Mouse (Mus musculus): ENCODE results near the gene Tnni2. TPM values are rescaled to one million over a fixed set of nuclear protein-coding genes. Genes with fewer than 3 reads are reported as not detected.

Gene Tnni2
- polyA plus RNA-seq, 1 experiment, result 51.8 TPM

GRCm38 (mm10) chr7:142457227-142457811 is 15.7 kb downstream of the Tnni2 start:
- WGBS, result 16% methylated on average over 3 of the region's 3 CpGs
- peak overlapping the region; percentile 19; the same call in 1 of the 2 replicates for H3K27ac ChIP-seq (ENCODE audit: control insufficient read depth, insufficient read depth, low read depth, low read length, poor library complexity)
- no peak overlapping the region for H3K4me3 ChIP-seq (replicated peaks; ENCODE audit: control insufficient read depth, low read depth, low read length)
- TF ChIP-seq CTCF (IDR thresholded peaks at IDR 0.05; ENCODE audit: control insufficient read depth, insufficient read depth, low read length) (no peak), POLR2A (IDR thresholded peaks at IDR 0.05; ENCODE audit: borderline replicate concordance, control insufficient read depth, low read depth, low read length) (no peak)
- peaks cover 10% of the 10 kb centered on the region for H3K4me1 ChIP-seq (ENCODE audit: control insufficient read depth, insufficient read depth, low read length)

- Histone ChIP-seq H3K4me3 (replicated peaks; ENCODE audit: control insufficient read depth, low read depth, low read length) (no peak overlapping the region), H3K27ac (ENCODE audit: control insufficient read depth, insufficient read depth, low read depth, low read length, poor library complexity) (peak overlapping the region; percentile 19; the same call in 1 of the 2 replicates), H3K4me1 (ENCODE audit: control insufficient read depth, insufficient read depth, low read length) (peaks cover 13% of the 10 kb centered on the region)
- WGBS, result 26% methylated on average over 2 of the region's 2 CpGs
- TF ChIP-seq POLR2A (IDR thresholded peaks at IDR 0.05; ENCODE audit: borderline replicate concordance, control insufficient read depth, low read depth, low read length) (no peak), CTCF (IDR thresholded peaks at IDR 0.05; ENCODE audit: control insufficient read depth, insufficient read depth, low read length) (no peak)
These were observed 16.4 kb downstream of the Tnni2 start for GRCm38 (mm10) chr7:142458026-142458425.

DNA sequence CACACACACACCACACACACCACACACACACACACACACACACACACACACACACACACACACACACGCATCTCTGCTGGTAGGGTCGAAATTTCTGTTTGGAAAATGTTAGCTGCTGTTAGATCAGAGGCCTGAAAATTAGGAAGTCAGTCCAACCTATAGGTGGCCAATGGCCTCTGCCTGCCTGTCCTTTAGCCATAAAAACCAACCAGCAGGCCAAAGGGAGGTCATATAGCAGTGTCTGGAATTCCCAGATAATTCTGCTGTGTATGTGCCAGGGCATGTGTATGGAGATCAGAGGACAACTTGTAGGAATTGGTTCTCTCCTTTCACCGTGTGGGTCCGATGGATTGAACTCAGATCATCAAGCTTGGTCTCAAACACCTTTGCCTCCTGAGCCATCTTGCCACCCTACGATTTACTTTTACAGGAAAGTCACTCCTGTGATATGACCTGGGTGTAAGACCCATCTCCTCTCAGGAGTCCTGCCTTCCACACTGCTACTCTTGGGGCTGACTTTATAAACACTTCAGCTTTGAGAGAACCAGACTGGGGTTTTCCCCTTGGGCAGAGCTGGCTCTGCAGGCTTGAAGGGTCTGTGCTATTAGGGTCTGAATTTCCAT is 17.2 kb downstream of the Tnni2 start:
- WGBS, result 73% methylated on average over 5 of the region's 5 CpGs
- Histone ChIP-seq H3K4me3 (replicated peaks; ENCODE audit: control insufficient read depth, low read depth, low read length) (no peak overlapping the region), H3K4me1 (ENCODE audit: control insufficient read depth, insufficient read depth, low read length) (peaks cover 15% of the 10 kb centered on the region), H3K27ac (ENCODE audit: control insufficient read depth, insufficient read depth, low read depth, low read length, poor library complexity) (no peak overlapping the region; the same call in 1 of the 2 replicates)
- TF ChIP-seq CTCF (IDR thresholded peaks at IDR 0.05; ENCODE audit: control insufficient read depth, insufficient read depth, low read length) (no peak), POLR2A (IDR thresholded peaks at IDR 0.05; ENCODE audit: borderline replicate concordance, control insufficient read depth, low read depth, low read length) (no peak)

- Histone ChIP-seq H3K4me3 (replicated peaks; ENCODE audit: control insufficient read depth, low read depth, low read length) (no peak overlapping the region), H3K27ac (ENCODE audit: control insufficient read depth, insufficient read depth, low read depth, low read length, poor library complexity) (no peak overlapping the region), H3K4me1 (ENCODE audit: control insufficient read depth, insufficient read depth, low read length) (peaks cover 15% of the 10 kb centered on the region)
- 82% methylated on average over 2 of the region's 2 CpGs for WGBS
- TF ChIP-seq POLR2A (IDR thresholded peaks at IDR 0.05; ENCODE audit: borderline replicate concordance, control insufficient read depth, low read depth, low read length), result no peak
- TF ChIP-seq CTCF (IDR thresholded peaks at IDR 0.05; ENCODE audit: control insufficient read depth, insufficient read depth, low read length), result no peak
These were observed 17.7 kb downstream of the Tnni2 start for GRCm38 (mm10) chr7:142459299-142459691.

- TF ChIP-seq POLR2A (IDR thresholded peaks at IDR 0.05; ENCODE audit: borderline replicate concordance, control insufficient read depth, low read depth, low read length), result peak; percentile 73
- TF ChIP-seq CTCF (IDR thresholded peaks at IDR 0.05; ENCODE audit: control insufficient read depth, insufficient read depth, low read length), result no peak
- H3K4me1 ChIP-seq (ENCODE audit: control insufficient read depth, insufficient read depth, low read length), result peaks cover 17% of the 10 kb centered on the region
These were observed 19.0 kb downstream of the Tnni2 start, which contains the start of gene Lsp1 for GRCm38 (mm10) chr7:142460636-142461077. Lsp1 (plus strand) TSS chr7:142460809.

DNA sequence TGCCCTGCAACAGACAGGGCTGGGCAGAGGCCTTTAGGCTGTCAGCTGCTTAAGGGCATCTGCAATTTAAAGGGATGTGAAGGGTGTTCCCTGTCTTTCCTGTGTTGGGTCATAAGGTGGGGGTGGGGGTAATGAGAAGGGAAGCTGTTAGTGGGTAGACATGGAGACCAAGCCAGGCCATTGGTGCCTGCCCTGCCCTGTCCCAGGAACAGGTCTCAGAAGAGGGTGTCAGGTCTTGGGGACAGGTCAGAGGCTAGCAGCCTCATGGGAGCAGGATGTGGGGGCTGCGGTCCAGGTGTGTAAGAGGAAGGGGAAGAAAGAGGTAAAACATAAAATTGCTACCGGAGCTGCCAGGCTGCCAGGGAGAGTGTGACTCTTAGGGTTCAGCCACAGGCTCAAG is 19.8 kb downstream of the Tnni2 start:
- peak overlapping the region; percentile 89 for H3K27ac ChIP-seq (ENCODE audit: control insufficient read depth, insufficient read depth, low read depth, low read length, poor library complexity)
- H3K4me1 ChIP-seq (ENCODE audit: control insufficient read depth, insufficient read depth, low read length), result peaks cover 17% of the 10 kb centered on the region
- peak overlapping the region; percentile 90 for H3K4me3 ChIP-seq (replicated peaks; ENCODE audit: control insufficient read depth, low read depth, low read length)
- WGBS, result 14% methylated on average over 2 of the region's 2 CpGs
- TF ChIP-seq CTCF (IDR thresholded peaks at IDR 0.05; ENCODE audit: control insufficient read depth, insufficient read depth, low read length), result no peak
- no peak for TF ChIP-seq POLR2A (IDR thresholded peaks at IDR 0.05; ENCODE audit: borderline replicate concordance, control insufficient read depth, low read depth, low read length)

More at GRCm38 (mm10) chr7:142460636-142461077, 19.0 kb downstream of the Tnni2 start, which contains the start of gene Lsp1:
- 6% methylated on average over 7 of the region's 7 CpGs for WGBS
- peak within 1 kb of the TSS; percentile 90 for H3K4me3 ChIP-seq (replicated peaks; ENCODE audit: control insufficient read depth, low read depth, low read length)
- peak within 1 kb of the TSS; percentile 89 for H3K27ac ChIP-seq (ENCODE audit: control insufficient read depth, insufficient read depth, low read depth, low read length, poor library complexity)

DNA sequence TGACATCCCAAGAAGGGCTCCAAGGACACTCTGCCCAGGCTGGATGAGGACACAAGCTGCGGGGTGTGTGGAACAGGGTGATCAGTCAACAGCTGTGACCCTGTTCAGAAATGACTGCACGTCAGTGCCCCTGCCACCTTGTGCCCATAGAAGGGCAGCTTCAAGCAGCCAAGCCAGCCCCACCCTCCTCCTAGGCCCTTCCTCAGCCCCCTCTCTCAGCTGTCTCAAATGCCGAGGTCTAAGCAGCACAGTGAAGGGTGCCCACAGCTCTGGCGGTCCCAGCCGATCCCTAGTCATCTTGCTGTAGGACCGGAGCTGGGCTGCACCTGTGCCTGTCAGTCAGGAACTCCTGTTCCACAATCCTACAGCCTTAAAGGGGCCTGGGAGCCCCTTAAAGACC is 20.6 kb downstream of the Tnni2 start:
- WGBS, result 17% methylated on average over 6 of the region's 6 CpGs
- TF ChIP-seq POLR2A (IDR thresholded peaks at IDR 0.05; ENCODE audit: borderline replicate concordance, control insufficient read depth, low read depth, low read length), result no peak
- peak overlapping the region; percentile 90 for H3K4me3 ChIP-seq (replicated peaks; ENCODE audit: control insufficient read depth, low read depth, low read length)
- peaks cover 14% of the 10 kb centered on the region for H3K4me1 ChIP-seq (ENCODE audit: control insufficient read depth, insufficient read depth, low read length)
- H3K27ac ChIP-seq (ENCODE audit: control insufficient read depth, insufficient read depth, low read depth, low read length, poor library complexity), result peak overlapping the region; percentile 89

DNA sequence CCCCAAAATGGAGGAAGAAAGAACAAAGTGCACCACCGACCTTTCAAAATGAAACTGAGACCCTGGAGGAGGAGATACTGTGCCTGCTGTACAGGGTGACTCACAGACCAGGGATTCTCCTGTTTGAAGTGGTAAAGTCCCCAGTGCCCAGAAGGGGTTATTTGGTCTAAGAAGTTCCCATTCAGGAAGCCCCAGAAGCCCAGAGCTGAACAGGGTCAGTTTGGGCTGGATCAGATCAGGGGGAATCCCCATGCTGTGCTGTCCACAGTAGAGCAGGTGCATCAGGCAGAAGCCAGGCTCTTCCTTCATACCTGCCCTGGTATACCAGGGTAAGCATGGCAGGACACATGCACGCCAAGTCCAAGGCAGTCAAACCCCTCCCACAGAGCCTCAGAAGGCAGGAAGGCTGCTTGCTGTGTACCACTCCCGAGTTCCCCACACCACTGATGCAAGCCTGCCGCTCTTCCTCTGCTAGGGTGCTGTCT is 21.0 kb downstream of the Tnni2 start:
- Histone ChIP-seq H3K27ac (ENCODE audit: control insufficient read depth, insufficient read depth, low read depth, low read length, poor library complexity) (peak overlapping the region; percentile 89), H3K4me3 (replicated peaks; ENCODE audit: control insufficient read depth, low read depth, low read length) (peak overlapping the region; percentile 90), H3K4me1 (ENCODE audit: control insufficient read depth, insufficient read depth, low read length) (peaks cover 15% of the 10 kb centered on the region)
- TF ChIP-seq POLR2A (IDR thresholded peaks at IDR 0.05; ENCODE audit: borderline replicate concordance, control insufficient read depth, low read depth, low read length), result no peak
- peak; percentile 7; the same call in 1 of the 2 replicates for TF ChIP-seq CTCF (IDR thresholded peaks at IDR 0.05; ENCODE audit: control insufficient read depth, insufficient read depth, low read length)
- 7% methylated on average over 4 of the region's 4 CpGs for WGBS
